Mouse (Mus musculus) ES-E14 (cell line): Measurements from ENCODE around the gene Thop1. TPM values are rescaled to one million over a fixed set of nuclear protein-coding genes. Genes with fewer than 3 reads are reported as not detected.

Source experiments
- DNase-seq: peaks from one replicate; pipeline ENCODE4 v3.0.0-alpha.2; 2013; ENCODE audit warnings: low read depth, low spot score
- H3K27ac ChIP-seq: 2 replicates; pipeline ENCODE4 v1.5.1; 2012; ENCODE audit warnings: low read depth, mild to moderate bottlenecking, low read length, moderate library complexity, mixed read lengths; ENCODE audit not compliant: poor library complexity, insufficient read depth, severe bottlenecking
- H3K36me3 ChIP-seq: 2 replicates; pipeline ENCODE4 v1.6.1; 2012; ENCODE audit warnings: mild to moderate bottlenecking, low read length, moderate library complexity, mixed read lengths; ENCODE audit not compliant: control insufficient read depth, poor library complexity, insufficient read depth, severe bottlenecking
- H3K4me1 ChIP-seq, 2 experiments: fragments of 150-350 bp in 1 of 2; sonication (generic) in 1 of 2; 2 replicates each; pipeline ENCODE4 v1.6.1; 2012; ENCODE audit warnings: low read length in 2 of 2, mild to moderate bottlenecking in 1 of 2, mixed read lengths in 1 of 2; ENCODE audit not compliant: control insufficient read depth in 2 of 2, insufficient read depth in 2 of 2, poor library complexity in 1 of 2
- H3K4me3 ChIP-seq, 2 experiments: fragments of 150-350 bp in 1 of 2; sonication (generic) in 1 of 2; 2 replicates each; pipeline ENCODE4 v1.5.1; 2012; ENCODE audit warnings: low read length in 2 of 2, low read depth in 1 of 2, mild to moderate bottlenecking in 1 of 2, mixed read lengths in 1 of 2; ENCODE audit not compliant: insufficient read depth in 1 of 2, poor library complexity in 1 of 2, severe bottlenecking in 1 of 2
- H3K9ac ChIP-seq: 2 replicates; pipeline ENCODE4 v1.6.1; 2012; ENCODE audit warnings: low read depth, mild to moderate bottlenecking, low read length, mixed read lengths; ENCODE audit not compliant: poor library complexity, insufficient read depth, severe bottlenecking
- H3K9me3 ChIP-seq: fragments of 150-350 bp; sonication (generic); 2 replicates; pipeline ENCODE4 v1.6.1; 2012; ENCODE audit warnings: low read depth, mild to moderate bottlenecking, low read length; ENCODE audit not compliant: control insufficient read depth, insufficient read depth
- CHD2 ChIP-seq: IDR thresholded peaks from 2 replicates; pipeline ENCODE4 v1.6.1; 2014; ENCODE audit warnings: mild to moderate bottlenecking, low read depth, low read length, inconsistent platforms
- HCFC1 ChIP-seq: IDR thresholded peaks from 2 replicates; pipeline ENCODE4 v1.6.1; 2012; ENCODE audit warnings: low read length, inconsistent platforms, borderline replicate concordance; ENCODE audit not compliant: insufficient read depth
- MAFK ChIP-seq: IDR thresholded peaks from 2 replicates; pipeline ENCODE4 v1.6.1; 2014; ENCODE audit warnings: mild to moderate bottlenecking, low read depth, low read length, inconsistent platforms; ENCODE audit not compliant: insufficient read depth
- ZC3H11A ChIP-seq: IDR thresholded peaks from 2 replicates; pipeline ENCODE4 v1.6.1; 2012; ENCODE audit warnings: low read depth, mild to moderate bottlenecking, inconsistent platforms, low read length, borderline replicate concordance
- ZNF384 ChIP-seq: IDR thresholded peaks from 2 replicates; pipeline ENCODE4 v1.6.1; 2012; ENCODE audit warnings: low read depth, low read length, inconsistent platforms
- in situ Hi-C, 2 experiments: fragments of 600-800 bp; cut with MboI; formaldehyde crosslinking; loops; one replicate each; pipeline ENCODE4 v1.15.1; 2025; ENCODE audit warnings: low sequenced_read_pairs in 2 of 2, inconsistent platforms in 1 of 2; ENCODE audit not compliant: unreplicated experiment in 2 of 2
- total RNA-seq: library from RNA; depleted of rRNA; stranded (reverse); fragments of 300-350 nt; gene quantifications from 2 replicates; pipeline ENCODE4 v1.2.3, GENCODE M21; 2012

Thop1 gene
- total RNA-seq, 1 experiment: 155 TPM

DNA sequence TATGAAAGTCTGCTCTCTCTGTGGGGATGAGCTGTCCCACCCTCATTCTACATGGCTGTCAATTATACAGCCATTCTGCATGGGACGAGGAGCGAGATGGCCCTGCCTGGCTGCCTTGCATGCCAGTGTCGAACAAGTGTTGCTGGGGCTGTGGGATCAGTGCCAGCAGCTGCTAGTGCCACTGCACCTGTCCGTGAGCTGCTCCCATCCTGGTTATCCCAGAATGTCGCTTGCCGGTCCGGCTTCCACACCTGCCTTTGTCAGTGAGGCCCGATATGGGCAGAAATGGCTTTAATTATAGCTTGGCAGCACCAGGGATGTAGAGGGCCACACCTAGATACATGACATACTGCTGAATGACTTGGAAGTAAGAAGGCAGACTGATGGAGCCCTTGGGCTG lies 2.5 kb downstream of the Thop1 start:
- TF ChIP-seq ZC3H11A (no peak), HCFC1 (no peak), ZNF384 (no peak), MAFK (no peak), CHD2 (no peak)
- Histone ChIP-seq H3K27ac (no peak overlapping the region), H3K9me3 (no peaks in the 10 kb centered on the region), H3K4me3 (no peak overlapping the region), H3K36me3 (peaks cover 36% of the 10 kb centered on the region), H3K9ac (no peak overlapping the region), H3K4me1 (peaks cover 0 to 5% of the 10 kb centered on the region in 2 experiments; a peak in 2 of 4 replicates)
- in situ Hi-C loops: no loop called here
- DNase-seq: no peak

DNA sequence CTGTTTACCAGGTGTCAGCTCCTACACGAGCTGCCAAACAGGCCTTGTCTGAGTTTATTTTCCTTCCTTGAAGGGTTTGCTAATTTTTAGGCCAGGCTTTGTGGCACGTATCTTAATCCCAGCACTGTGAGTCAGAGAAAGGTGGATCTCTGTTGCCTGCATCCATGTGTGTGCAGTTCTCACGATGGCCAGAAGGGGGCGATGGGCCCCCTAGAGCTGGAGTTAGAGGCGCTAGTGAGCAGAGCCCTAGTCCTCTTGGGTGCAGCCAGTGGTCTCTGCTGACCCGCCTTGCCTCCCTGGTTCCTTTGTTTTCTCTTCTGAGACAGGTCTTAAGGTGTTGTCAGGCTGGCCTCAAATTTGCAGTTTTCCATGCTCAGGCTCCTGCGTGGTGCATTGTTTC lies 3.6 kb downstream of the Thop1 start:
- TF ChIP-seq ZNF384: no peak
- TF ChIP-seq ZC3H11A: no peak
- no peak for TF ChIP-seq HCFC1
- TF ChIP-seq CHD2: no peak
- TF ChIP-seq MAFK: no peak
- peaks cover 0 to 3% of the 10 kb centered on the region in 2 experiments; a peak in 2 of 4 replicates for H3K4me1 ChIP-seq
- no peaks in the 10 kb centered on the region for H3K9me3 ChIP-seq
- peak; percentile 56 for DNase-seq
- in situ Hi-C loops: no loop called here
- no peak overlapping the region for H3K27ac ChIP-seq
- H3K36me3 ChIP-seq: peaks cover 47% of the 10 kb centered on the region
- no peak overlapping the region for H3K9ac ChIP-seq
- H3K4me3 ChIP-seq: no peak overlapping the region

DNA sequence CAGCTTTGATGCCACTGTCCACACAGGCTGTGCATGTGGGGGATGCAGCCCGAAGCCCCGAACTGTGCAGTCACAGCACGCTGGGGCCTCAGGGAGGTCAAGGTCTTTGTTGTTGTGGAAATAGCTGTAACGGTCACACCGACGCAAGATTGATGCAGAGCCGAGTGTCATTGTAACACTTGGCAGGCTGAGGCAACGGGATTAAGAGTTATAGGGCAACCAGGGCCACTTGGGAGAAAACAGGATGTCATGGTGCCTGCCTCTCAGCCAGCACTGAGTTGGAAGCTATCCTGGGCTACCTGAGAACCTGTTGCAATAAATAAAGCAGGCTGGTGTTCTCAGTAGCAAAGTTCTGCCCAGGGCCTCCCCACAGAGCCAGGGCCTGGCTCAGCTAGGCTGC lies 5.9 kb downstream of the Thop1 start:
- H3K4me1 ChIP-seq: peaks cover 0 to under 1% of the 10 kb centered on the region in 2 experiments; a peak in 1 of 4 replicates
- TF ChIP-seq CHD2: no peak
- no peak for TF ChIP-seq ZC3H11A
- no peak for TF ChIP-seq MAFK
- TF ChIP-seq ZNF384: no peak
- TF ChIP-seq HCFC1: no peak
- no peak overlapping the region for H3K9ac ChIP-seq
- H3K4me3 ChIP-seq: no peak overlapping the region
- H3K27ac ChIP-seq: no peak overlapping the region
- DNase-seq: no peak
- H3K9me3 ChIP-seq: no peaks in the 10 kb centered on the region
- in situ Hi-C loops: no loop called here
- peaks cover 70% of the 10 kb centered on the region for H3K36me3 ChIP-seq

DNA sequence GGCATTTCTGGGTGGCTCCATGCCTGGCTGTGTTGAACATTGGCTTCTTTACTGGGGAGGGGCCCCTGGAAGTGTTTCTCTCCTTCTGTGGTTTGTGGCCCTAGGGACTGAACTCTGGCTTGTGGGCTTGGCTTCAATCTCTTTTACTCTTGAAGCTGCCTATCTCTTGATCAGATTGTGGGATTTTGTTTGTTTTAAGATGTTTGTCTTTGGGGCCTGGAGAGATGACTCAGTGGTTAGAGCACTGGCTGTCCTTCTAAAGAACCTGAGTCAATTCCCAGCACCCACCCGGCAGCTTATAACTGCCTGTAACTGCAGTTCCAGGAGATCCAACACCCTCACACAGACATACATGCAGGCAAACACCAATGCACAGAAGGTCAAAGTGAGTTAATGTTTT lies 6.5 kb downstream of the Thop1 start:
- no peak overlapping the region for H3K27ac ChIP-seq
- H3K9me3 ChIP-seq: no peaks in the 10 kb centered on the region
- in situ Hi-C loops: no loop called here
- H3K9ac ChIP-seq: no peak overlapping the region
- H3K4me1 ChIP-seq: no peaks in the 10 kb centered on the region; a peak in 1 of 4 replicates
- TF ChIP-seq HCFC1 (no peak), MAFK (no peak), ZNF384 (no peak), CHD2 (no peak), ZC3H11A (no peak)
- H3K4me3 ChIP-seq: no peak overlapping the region
- no peak for DNase-seq
- peaks cover 76% of the 10 kb centered on the region for H3K36me3 ChIP-seq

DNA sequence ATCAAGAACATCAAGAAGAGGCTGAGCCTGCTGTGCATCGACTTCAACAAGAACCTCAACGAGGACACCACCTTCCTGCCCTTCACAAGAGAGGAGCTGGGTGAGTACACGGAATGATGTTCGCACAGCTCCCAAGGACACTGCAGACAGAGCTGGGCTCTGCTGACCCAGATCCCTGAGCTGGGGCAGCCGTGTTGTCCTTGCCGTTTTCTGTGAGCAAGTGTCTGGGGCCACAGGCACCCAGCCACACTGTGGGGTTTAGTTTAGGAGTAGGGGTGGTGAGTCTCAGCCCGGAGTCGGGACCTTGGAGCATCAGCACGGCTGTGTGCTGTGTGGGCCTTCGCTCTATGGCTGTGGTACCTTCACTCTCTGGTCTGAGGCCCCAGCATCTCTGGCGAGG lies 8.1 kb downstream of the Thop1 start:
- H3K27ac ChIP-seq: no peak overlapping the region
- no peak overlapping the region for H3K9ac ChIP-seq
- in situ Hi-C loops: no loop called here
- no peak for DNase-seq
- TF ChIP-seq ZNF384: no peak
- TF ChIP-seq HCFC1: no peak
- no peak for TF ChIP-seq ZC3H11A
- no peak for TF ChIP-seq CHD2
- no peak for TF ChIP-seq MAFK
- peaks cover 84% of the 10 kb centered on the region for H3K36me3 ChIP-seq
- peaks cover 0 to 6% of the 10 kb centered on the region in 2 experiments; a peak in 3 of 4 replicates for H3K4me1 ChIP-seq
- H3K9me3 ChIP-seq: no peaks in the 10 kb centered on the region
- H3K4me3 ChIP-seq: no peak overlapping the region
